Mouse (Mus musculus) limb, embryonic 12.5 days (tissue): ENCODE measurements around the gene Cacna1c. TPM values are rescaled to one million over a fixed set of nuclear protein-coding genes. Genes with fewer than 3 reads are reported as not detected.
"Not testable (repeated sequence)": the region's sequence is repeated elsewhere in the genome, so short reads cannot be mapped to it uniquely, and the experiment has no call there.

ENCODE experiments used
- ATAC-seq: fragments of 200-750 bp; cut with Nextera tagmentation; 2 replicates; pipeline ENCODE4 v1.8.0; 2017; ENCODE audit warnings: low read depth, moderate TSS enrichment; ENCODE audit not compliant: insufficient number of reproducible peaks, insufficient read depth, low FRiP score, low TSS enrichment
- H3K27ac ChIP-seq: fragments of 300-500 bp; sonication (generic); 2 replicates; pipeline ENCODE4 v1.5.1; 2016; ENCODE audit warnings: mild to moderate bottlenecking, moderate library complexity
- H3K27me3 ChIP-seq: fragments of 300-500 bp; sonication (generic); 2 replicates; pipeline ENCODE4 v1.6.1; 2016; ENCODE audit warnings: mild to moderate bottlenecking, moderate library complexity
- H3K36me3 ChIP-seq: fragments of 300-500 bp; sonication (generic); 2 replicates; pipeline ENCODE4 v1.6.1; 2016; ENCODE audit warnings: mild to moderate bottlenecking, moderate library complexity
- H3K4me1 ChIP-seq: fragments of 300-500 bp; sonication (generic); replicated peaks from 2 replicates; pipeline ENCODE4 v1.6.1; 2016
- H3K4me2 ChIP-seq: fragments of 300-500 bp; sonication (generic); 2 replicates; pipeline ENCODE4 v1.6.1; 2016; ENCODE audit warnings: mild to moderate bottlenecking, moderate library complexity
- H3K4me3 ChIP-seq: fragments of 300-500 bp; sonication (generic); replicated peaks from 2 replicates; pipeline ENCODE4 v1.5.1; 2016; ENCODE audit warnings: mild to moderate bottlenecking
- H3K9ac ChIP-seq: fragments of 300-500 bp; sonication (generic); replicated peaks from 2 replicates; pipeline ENCODE4 v1.6.1; 2016; ENCODE audit warnings: mild to moderate bottlenecking, moderate library complexity
- H3K9me3 ChIP-seq: fragments of 300-500 bp; sonication (generic); 2 replicates; pipeline ENCODE4 v1.6.1; 2016; ENCODE audit warnings: mild to moderate bottlenecking, moderate library complexity
- WGBS: fragments of 180-500 bp; shearing (Covaris S2); methylation state at CpG from one replicate; pipeline ENCODE4 v1.1.7; 2016; 5-methylcytosine and 5-hydroxymethylcytosine counted together
- polyA plus RNA-seq: library from polyadenylated mRNA; unstranded; fragments of >200 nt; fragmentation: Nextera tagmentation; extraction: Ambion mirVana; gene quantifications from 2 replicates; pipeline ENCODE4 v1.2.1, GENCODE M21; 2016

Gene Cacna1c
- polyA plus RNA-seq, 1 experiment from 2014 or later = 13.8 TPM

DNA sequence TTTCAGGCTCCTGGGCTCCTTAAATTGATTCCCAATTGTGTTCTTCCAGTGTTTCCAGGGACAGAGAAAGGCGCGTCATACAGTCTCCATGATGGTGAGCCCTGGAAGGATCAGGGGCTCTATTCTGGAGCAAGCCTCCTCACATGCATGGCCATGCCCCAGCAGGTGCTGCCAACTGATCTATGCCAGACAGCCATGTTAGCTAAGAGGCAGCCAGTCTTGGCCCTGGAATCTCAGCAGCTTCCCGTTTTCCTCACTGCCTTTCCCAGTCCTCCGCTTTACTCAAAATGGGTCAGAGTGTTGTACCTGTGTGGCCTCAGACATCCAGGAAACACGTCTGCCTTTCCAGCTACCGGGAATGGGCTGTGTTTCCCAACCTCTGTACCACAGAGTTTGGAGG, 29.5 kb upstream of the Cacna1c start:
- Histone ChIP-seq H3K27me3 (no peaks in the 10 kb centered on the region), H3K9me3 (no peaks in the 10 kb centered on the region), H3K27ac (no peak overlapping the region), H3K4me1 (peaks cover 17% of the 10 kb centered on the region), H3K4me3 (no peak overlapping the region), H3K36me3 (peaks cover 12% of the 10 kb centered on the region), H3K9ac (no peak overlapping the region), H3K4me2 (no peak overlapping the region)
- no peak for ATAC-seq
- WGBS = 80% methylated on average over 6 of the region's 6 CpGs

DNA sequence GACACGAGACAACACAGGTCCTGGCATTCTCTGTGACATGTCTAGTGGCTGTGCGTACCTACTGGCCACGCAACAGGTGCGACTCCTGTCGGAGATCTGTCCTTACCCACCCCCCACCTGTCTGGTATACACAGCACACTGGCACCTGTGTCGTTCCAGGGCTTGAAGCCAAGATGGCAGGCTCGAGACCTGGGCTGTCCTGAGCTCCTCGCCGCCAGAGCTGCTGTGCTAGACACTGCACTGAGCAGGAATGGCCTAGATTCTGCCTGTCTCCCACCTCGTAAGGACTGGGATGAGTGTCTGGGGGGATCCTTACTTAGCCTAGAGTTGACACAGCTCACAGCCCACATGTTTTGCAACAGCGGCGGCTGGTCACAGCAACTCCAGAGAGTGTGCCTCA, 29.0 kb upstream of the Cacna1c start:
- peaks cover 17% of the 10 kb centered on the region for H3K4me1 ChIP-seq
- no peak overlapping the region for H3K9ac ChIP-seq
- no peaks in the 10 kb centered on the region for H3K27me3 ChIP-seq
- ATAC-seq = no peak
- peaks cover 12% of the 10 kb centered on the region for H3K36me3 ChIP-seq
- no peak overlapping the region for H3K4me2 ChIP-seq
- no peak overlapping the region for H3K27ac ChIP-seq
- 89% methylated on average over 12 of the region's 12 CpGs for WGBS
- no peak overlapping the region for H3K4me3 ChIP-seq
- H3K9me3 ChIP-seq = no peaks in the 10 kb centered on the region

GRCm38 (mm10) chr6:119224451-119225195, 28.4 kb upstream of the Cacna1c start:
- H3K36me3 ChIP-seq = peaks cover 12% of the 10 kb centered on the region
- H3K27ac ChIP-seq = no peak overlapping the region
- no peak for ATAC-seq
- no peak overlapping the region for H3K4me2 ChIP-seq
- H3K4me3 ChIP-seq = no peak overlapping the region
- H3K27me3 ChIP-seq = no peaks in the 10 kb centered on the region
- WGBS = 65% methylated on average over 13 of the region's 13 CpGs
- H3K4me1 ChIP-seq = peaks cover 17% of the 10 kb centered on the region
- no peak overlapping the region for H3K9ac ChIP-seq
- no peaks in the 10 kb centered on the region for H3K9me3 ChIP-seq

DNA sequence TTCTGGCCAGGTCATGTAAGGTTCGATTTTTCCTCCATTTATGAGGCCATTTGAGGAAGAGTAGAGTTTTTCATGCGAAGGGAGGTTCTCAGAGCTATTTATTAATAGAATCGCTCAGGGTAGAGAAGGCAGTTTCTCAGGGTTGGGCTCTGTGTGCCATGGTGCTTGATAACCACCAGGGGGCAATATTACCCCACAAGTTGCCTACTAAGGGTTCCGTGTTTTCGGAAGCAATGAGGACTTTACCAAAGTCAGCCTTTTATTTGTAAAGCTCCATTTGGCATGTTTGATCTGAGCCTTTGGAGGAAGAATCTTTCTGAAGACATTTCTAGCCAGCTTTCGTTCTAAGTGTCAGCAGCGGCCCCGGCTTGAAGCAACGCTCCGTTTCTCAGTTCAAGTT, 24.1 kb upstream of the Cacna1c start:
- H3K9ac ChIP-seq = no peak overlapping the region
- H3K27me3 ChIP-seq = no peaks in the 10 kb centered on the region
- 0 out of 2 replicates have a peak, but pooled peaks have one; percentile 66 for ATAC-seq
- peaks cover 9% of the 10 kb centered on the region for H3K4me1 ChIP-seq
- H3K36me3 ChIP-seq = peaks cover 30% of the 10 kb centered on the region
- H3K27ac ChIP-seq = no peak overlapping the region
- no peaks in the 10 kb centered on the region for H3K9me3 ChIP-seq
- 51% methylated on average over 10 of the region's 10 CpGs for WGBS
- no peak overlapping the region for H3K4me3 ChIP-seq
- H3K4me2 ChIP-seq = no peak overlapping the region

DNA sequence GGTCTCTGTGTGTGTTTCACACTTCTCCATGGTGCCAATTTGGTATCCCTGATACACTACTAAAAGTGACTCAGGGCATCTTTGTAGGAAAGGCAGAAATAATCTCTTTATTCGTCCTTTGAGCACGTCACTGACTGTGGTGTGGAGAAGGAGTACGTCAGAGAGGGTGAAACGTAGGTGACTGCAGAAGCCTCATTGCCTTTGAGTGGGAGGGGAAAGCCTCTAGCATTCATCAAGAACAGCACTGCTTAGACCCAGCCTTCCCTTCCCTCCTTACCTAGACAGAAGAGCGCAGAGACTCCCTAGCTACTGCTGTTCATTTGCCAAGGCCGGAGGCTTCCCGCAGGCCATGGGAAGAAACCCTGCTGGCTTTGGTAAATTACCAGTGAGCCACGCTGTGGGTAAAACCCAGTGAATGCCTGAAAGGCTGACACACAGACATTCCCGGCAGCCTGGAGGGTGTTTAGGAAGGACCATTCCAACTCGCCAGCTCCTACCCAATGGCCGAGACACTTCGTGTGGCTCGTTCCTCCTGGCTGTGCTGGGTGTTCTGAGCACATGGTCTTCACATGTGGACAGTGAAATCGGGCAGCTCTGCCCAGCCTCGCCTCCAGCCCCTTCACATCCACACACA, 23.1 kb upstream of the Cacna1c start:
- Histone ChIP-seq H3K27ac (no peak overlapping the region), H3K9ac (no peak overlapping the region), H3K27me3 (no peaks in the 10 kb centered on the region), H3K9me3 (no peaks in the 10 kb centered on the region), H3K4me1 (no peaks in the 10 kb centered on the region), H3K36me3 (peaks cover 39% of the 10 kb centered on the region), H3K4me2 (no peak overlapping the region), H3K4me3 (no peak overlapping the region)
- no peak for ATAC-seq
- WGBS = 80% methylated on average over 15 of the region's 15 CpGs

DNA sequence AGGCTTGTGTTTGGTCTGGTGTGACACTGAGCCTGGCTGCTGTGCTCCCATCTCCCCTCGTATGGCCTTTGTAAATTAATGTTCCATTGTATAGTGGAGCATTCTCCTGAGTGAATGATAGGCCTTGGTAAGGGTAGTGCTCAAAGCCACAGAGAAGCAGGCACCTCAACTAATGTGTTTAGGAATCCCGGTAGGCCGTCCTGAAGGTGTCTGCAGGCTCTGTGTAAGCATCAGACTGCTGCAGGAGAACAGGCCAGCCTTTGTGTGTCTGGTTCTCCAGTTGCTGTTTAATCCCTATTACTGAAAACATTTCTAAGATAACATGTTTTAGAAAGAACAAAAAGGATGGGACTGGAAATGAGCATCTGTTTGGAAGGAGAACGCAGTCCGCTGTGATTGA, 22.4 kb upstream of the Cacna1c start:
- Histone ChIP-seq H3K36me3 (peaks cover 43% of the 10 kb centered on the region), H3K9me3 (no peaks in the 10 kb centered on the region), H3K27me3 (no peaks in the 10 kb centered on the region), H3K4me3 (no peak overlapping the region), H3K4me2 (no peak overlapping the region), H3K4me1 (no peaks in the 10 kb centered on the region), H3K9ac (no peak overlapping the region), H3K27ac (no peak overlapping the region)
- 90% methylated on average over 5 of the region's 5 CpGs for WGBS
- ATAC-seq = no peak

DNA sequence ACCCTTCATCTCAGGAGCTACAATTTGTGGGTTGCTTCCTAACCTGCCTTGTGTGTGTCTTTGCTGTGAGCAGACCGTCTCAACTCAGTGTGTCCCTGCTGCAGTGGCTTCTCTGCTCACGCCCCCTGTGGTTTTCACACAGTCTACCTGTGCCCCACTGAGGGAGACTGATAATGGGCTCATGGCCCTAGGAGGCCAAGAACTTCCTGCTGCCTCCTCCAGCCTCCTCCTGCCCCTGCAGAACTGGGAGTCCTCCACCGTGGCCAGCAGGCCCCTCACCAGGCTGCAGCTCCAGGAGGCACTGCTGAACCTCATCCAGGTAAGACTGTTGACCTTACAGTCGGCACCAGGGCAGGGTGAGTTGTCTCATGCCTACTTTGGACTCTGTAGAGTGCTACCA, 21.4 kb upstream of the Cacna1c start:
- Histone ChIP-seq H3K36me3 (peaks cover 53% of the 10 kb centered on the region), H3K27me3 (no peaks in the 10 kb centered on the region), H3K9ac (no peak overlapping the region), H3K4me1 (no peaks in the 10 kb centered on the region), H3K9me3 (no peaks in the 10 kb centered on the region), H3K27ac (no peak overlapping the region), H3K4me3 (no peak overlapping the region), H3K4me2 (no peak overlapping the region)
- WGBS = 69% methylated on average over 4 of the region's 4 CpGs
- no peak for ATAC-seq

DNA sequence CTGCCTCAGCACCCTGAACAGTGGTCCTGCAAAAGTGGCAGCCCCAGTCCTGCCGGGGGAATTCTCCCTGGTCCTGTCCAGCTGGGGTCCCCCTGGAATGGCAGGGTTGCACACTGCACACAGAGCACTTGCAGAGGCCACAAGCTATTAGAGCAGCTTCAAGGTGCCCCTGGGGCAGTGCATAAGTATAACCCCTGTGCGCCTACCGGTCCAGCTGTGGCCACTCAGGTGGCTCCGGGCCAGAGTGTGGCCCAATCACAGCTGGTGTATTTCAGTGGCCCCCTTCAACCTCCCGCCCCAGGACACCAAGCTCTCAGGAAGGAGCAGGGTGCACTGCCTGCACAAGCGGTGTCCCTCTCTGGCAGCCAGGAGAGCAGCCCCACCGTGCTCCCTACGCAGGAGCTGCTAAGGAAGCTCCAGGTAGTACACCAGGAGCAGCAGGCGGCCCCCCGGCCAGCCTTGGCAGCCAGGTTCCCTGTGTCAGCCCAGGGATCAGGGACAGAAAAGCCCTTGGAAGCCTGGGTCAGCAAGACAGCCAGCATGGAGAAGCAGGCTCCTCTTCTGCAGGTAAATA, 18.9 kb upstream of the Cacna1c start:
- Histone ChIP-seq H3K36me3 (peaks cover 44% of the 10 kb centered on the region), H3K9me3 (no peaks in the 10 kb centered on the region), H3K4me3 (no peak overlapping the region), H3K27me3 (no peaks in the 10 kb centered on the region), H3K4me2 (no peak overlapping the region), H3K27ac (no peak overlapping the region), H3K4me1 (no peaks in the 10 kb centered on the region), H3K9ac (no peak overlapping the region)
- no peak; the same call in 1 of the 2 replicates for ATAC-seq
- WGBS = 86% methylated on average over 10 of the region's 10 CpGs

DNA sequence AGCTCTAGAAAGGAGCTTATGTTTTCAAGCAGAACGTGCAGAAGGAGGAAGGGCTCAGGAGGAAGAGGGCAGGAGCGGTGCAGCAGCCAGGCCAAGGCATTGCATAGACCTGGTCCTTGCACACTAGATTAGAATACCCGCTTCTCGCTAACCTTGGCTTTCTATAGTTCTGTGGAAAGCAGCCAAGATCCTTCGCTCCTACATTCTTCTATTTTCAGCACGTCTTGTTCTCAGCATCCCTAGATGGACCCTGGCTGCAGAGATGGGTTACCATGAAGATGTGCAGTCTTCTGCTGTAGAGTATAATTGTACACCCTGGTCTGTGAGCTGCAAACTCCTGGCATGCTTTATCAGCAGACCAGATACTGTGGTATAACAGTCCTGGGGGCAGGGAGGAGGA, 18.0 kb upstream of the Cacna1c start:
- WGBS = 83% methylated on average over 6 of the region's 6 CpGs
- no peak for ATAC-seq
- H3K36me3 ChIP-seq = peaks cover 44% of the 10 kb centered on the region
- H3K4me2 ChIP-seq = no peak overlapping the region
- H3K4me1 ChIP-seq = no peaks in the 10 kb centered on the region
- H3K4me3 ChIP-seq = no peak overlapping the region
- H3K27me3 ChIP-seq = no peaks in the 10 kb centered on the region
- no peak overlapping the region for H3K27ac ChIP-seq
- H3K9me3 ChIP-seq = no peaks in the 10 kb centered on the region
- no peak overlapping the region for H3K9ac ChIP-seq

GRCm38 (mm10) chr6:119213375-119213774, 17.2 kb upstream of the Cacna1c start:
- WGBS = 83% methylated on average over 5 of the region's 5 CpGs
- H3K9ac ChIP-seq = no peak overlapping the region

GRCm38 (mm10) chr6:119206006-119206405, 9.8 kb upstream of the Cacna1c start:
- H3K9ac ChIP-seq, ATAC-seq, H3K4me3 ChIP-seq, H3K4me2 ChIP-seq, H3K27me3 ChIP-seq, H3K9me3 ChIP-seq, H3K4me1 ChIP-seq, H3K27ac ChIP-seq: not testable (repeated sequence)
- WGBS = 89% methylated on average over 7 of the region's 7 CpGs
- H3K36me3 ChIP-seq = peaks cover 21% of the 10 kb centered on the region; the same call in 1 of the 2 replicates

More at GRCm38 (mm10) chr6:119213375-119213774, 17.2 kb upstream of the Cacna1c start:
- Histone ChIP-seq H3K27me3 (no peaks in the 10 kb centered on the region), H3K27ac (no peak overlapping the region), H3K4me1 (no peaks in the 10 kb centered on the region), H3K9me3 (no peaks in the 10 kb centered on the region), H3K36me3 (peaks cover 44% of the 10 kb centered on the region), H3K4me3 (no peak overlapping the region), H3K4me2 (no peak overlapping the region)
- ATAC-seq = no peak
